Mouse (Mus musculus): ENCODE measurements at regions not wholly inside any gene's neighbourhood (a gene's known extent, or its start where the extent isn't known, plus 50 kb on each side); places are given as distances from the start of the nearest gene placed in this dataset.
A peak's percentile ranks its signal among the peaks of the same experiment; 100 is the strongest.

GRCm38 (mm10) chr17:84107946-84108686 is 79.6 kb downstream of the Zfp36l2 start:
- DNase-seq (ENCODE audit: extremely low read depth, low read depth, low spot score), result no peak

GRCm38 (mm10) chr17:84107497-84107896 is 80.2 kb downstream of the Zfp36l2 start:
- no peak for DNase-seq (ENCODE audit: extremely low read depth, low read depth, low spot score)

- no peak for DNase-seq (ENCODE audit: extremely low read depth, low read depth, low spot score)
Measured at GRCm38 (mm10) chr17:84104242-84104641, 83.5 kb downstream of the Zfp36l2 start.

- no peak for DNase-seq (ENCODE audit: extremely low read depth, low read depth, low spot score)
Measured at GRCm38 (mm10) chr17:84103344-84103743, 84.4 kb downstream of the Zfp36l2 start.

- DNase-seq (ENCODE audit: extremely low read depth, low read depth, low spot score), result no peak
Measured at GRCm38 (mm10) chr17:84101652-84102051, 86.1 kb downstream of the Zfp36l2 start.

- DNase-seq (ENCODE audit: extremely low read depth, low read depth, low spot score), result no peak
Measured at GRCm38 (mm10) chr17:84100523-84100922, 87.2 kb downstream of the Zfp36l2 start.

GRCm38 (mm10) chr17:84099737-84100136 is 88.0 kb downstream of the Zfp36l2 start:
- DNase-seq (ENCODE audit: extremely low read depth, low read depth, low spot score), result no peak

- no peak for DNase-seq (ENCODE audit: extremely low read depth, low read depth, low spot score)
Measured at GRCm38 (mm10) chr17:84097871-84098430, 89.8 kb downstream of the Zfp36l2 start.

GRCm38 (mm10) chr17:84097286-84097685 is 90.5 kb downstream of the Zfp36l2 start:
- DNase-seq (ENCODE audit: extremely low read depth, low read depth, low spot score), result no peak

GRCm38 (mm10) chr17:84096345-84097260 is 91.1 kb downstream of the Zfp36l2 start:
- DNase-seq (ENCODE audit: extremely low read depth, low read depth, low spot score), result no peak

GRCm38 (mm10) chr17:84095829-84096228 is 91.9 kb downstream of the Zfp36l2 start:
- DNase-seq (ENCODE audit: extremely low read depth, low read depth, low spot score), result no peak

- no peak for DNase-seq (ENCODE audit: extremely low read depth, low read depth, low spot score)
Measured at GRCm38 (mm10) chr17:84095089-84095488, 92.7 kb downstream of the Zfp36l2 start.

GRCm38 (mm10) chr17:84086394-84086793 is 101.4 kb downstream of the Zfp36l2 start:
- DNase-seq (ENCODE audit: extremely low read depth, low read depth, low spot score), result no peak

GRCm38 (mm10) chr17:84085721-84086120 is 102.0 kb downstream of the Zfp36l2 start:
- DNase-seq (ENCODE audit: extremely low read depth, low read depth, low spot score), result no peak

- no peak for DNase-seq (ENCODE audit: extremely low read depth, low read depth, low spot score)
Measured at GRCm38 (mm10) chr17:84085232-84085631, 102.5 kb downstream of the Zfp36l2 start.

GRCm38 (mm10) chr17:84083307-84084263 is 104.2 kb downstream of the Zfp36l2 start:
- peak; percentile 99 for DNase-seq (ENCODE audit: extremely low read depth, low read depth, low spot score)

- DNase-seq (ENCODE audit: extremely low read depth, low read depth, low spot score), result no peak
Measured at GRCm38 (mm10) chr17:84082571-84082970, 105.2 kb downstream of the Zfp36l2 start.

- DNase-seq (ENCODE audit: extremely low read depth, low read depth, low spot score), result no peak
Measured at GRCm38 (mm10) chr17:84081751-84082352, 105.9 kb downstream of the Zfp36l2 start.

GRCm38 (mm10) chr17:84075081-84075938 is 112.4 kb downstream of the Zfp36l2 start:
- no peak for DNase-seq (ENCODE audit: extremely low read depth, low read depth, low spot score)
